Mouse (Mus musculus): ENCODE data around the gene 3300002I08Rik. TPM values are rescaled to one million over a fixed set of nuclear protein-coding genes. Genes with fewer than 3 reads are reported as not detected.
"Not testable (repeated sequence)": the region's sequence is repeated elsewhere in the genome, so short reads cannot be mapped to it uniquely, and the experiment has no call there.

The 3300002I08Rik gene
- total RNA-seq (2014; rRNA removed) (6.8 and 13.5 TPM in 2 replicates), polyA plus RNA-seq (2015; fragmentation: Nextera tagmentation; extraction: Ambion mirVana) (12.3 and 13.0 TPM in 2 replicates)

- H3K4me2 ChIP-seq (ENCODE audit: low read depth, low read length), result peak within 1 kb of the TSS; percentile 54
- peak within 1 kb of the TSS; percentile 65 for H3K9ac ChIP-seq (replicated peaks; ENCODE audit: low read length)
- peak; percentile 98 for ATAC-seq
- H3K4me1 ChIP-seq (ENCODE audit: insufficient read depth, low read length); H3K27me3 ChIP-seq (ENCODE audit: insufficient read depth, low read length); H3K36me3 ChIP-seq (ENCODE audit: insufficient read depth, low read length); H3K9me3 ChIP-seq (ENCODE audit: low read length): not testable (repeated sequence)
- peak; percentile 91 for DNase-seq (ENCODE audit: low spot score)
- peak within 1 kb of the TSS; percentile 90 for H3K27ac ChIP-seq
- WGBS, result 1% methylated on average over 16 of the region's 17 CpGs
- H3K4me3 ChIP-seq (ENCODE audit: low read length), result peak within 1 kb of the TSS; percentile 57
Observed at GRCm38 (mm10) chr2:150362113-150362877, at the start of gene 3300002I08Rik. Gene 3300002I08Rik (minus strand): TSS chr2:150362765.

GRCm38 (mm10) chr2:150412146-150412545, 49.6 kb upstream of the 3300002I08Rik start:
- not testable (repeated sequence) for H3K4me1 ChIP-seq (ENCODE audit: insufficient read depth, low read length); H3K27me3 ChIP-seq (ENCODE audit: insufficient read depth, low read length); H3K4me2 ChIP-seq (ENCODE audit: low read depth, low read length); H3K9ac ChIP-seq (replicated peaks; ENCODE audit: low read length); H3K36me3 ChIP-seq (ENCODE audit: insufficient read depth, low read length); DNase-seq (ENCODE audit: low spot score); H3K4me3 ChIP-seq (ENCODE audit: low read length); H3K27ac ChIP-seq; ATAC-seq
- WGBS, result 95% methylated on average over 17 of the region's 17 CpGs
- H3K9me3 ChIP-seq (ENCODE audit: low read length), result peaks cover 16% of the 10 kb centered on the region; the same call in 1 of the 2 replicates

- no peak overlapping the region for H3K4me2 ChIP-seq (ENCODE audit: low read depth, low read length)
- no peak for ATAC-seq
- H3K4me3 ChIP-seq (ENCODE audit: low read length), result no peak overlapping the region
- no peak overlapping the region for H3K9ac ChIP-seq (replicated peaks; ENCODE audit: low read length)
- H3K36me3 ChIP-seq (ENCODE audit: insufficient read depth, low read length), result no peaks in the 10 kb centered on the region
- no peaks in the 10 kb centered on the region for H3K27me3 ChIP-seq (ENCODE audit: insufficient read depth, low read length)
- H3K27ac ChIP-seq, result no peak overlapping the region
- DNase-seq (ENCODE audit: low spot score), result no peak
- TF ChIP-seq CTCF (IDR thresholded peaks at IDR 0.05; ENCODE audit: low read depth), result no peak
- no peaks in the 10 kb centered on the region for H3K9me3 ChIP-seq (ENCODE audit: low read length)
- WGBS, result 88% methylated on average over 1 of the region's 1 CpGs
- H3K4me1 ChIP-seq (ENCODE audit: insufficient read depth, low read length), result no peaks in the 10 kb centered on the region
Observed at GRCm38 (mm10) chr2:150390198-150390597, 27.6 kb upstream of the 3300002I08Rik start.

GRCm38 (mm10) chr2:150385553-150386106, 23.1 kb upstream of the 3300002I08Rik start:
- H3K27me3 ChIP-seq (ENCODE audit: insufficient read depth, low read length); H3K4me3 ChIP-seq (ENCODE audit: low read length); DNase-seq (ENCODE audit: low spot score); ATAC-seq; H3K4me1 ChIP-seq (ENCODE audit: insufficient read depth, low read length); H3K36me3 ChIP-seq (ENCODE audit: insufficient read depth, low read length); H3K9me3 ChIP-seq (ENCODE audit: low read length); H3K4me2 ChIP-seq (ENCODE audit: low read depth, low read length); H3K27ac ChIP-seq; H3K9ac ChIP-seq (replicated peaks; ENCODE audit: low read length): not testable (repeated sequence)
- 96% methylated on average over 18 of the region's 19 CpGs for WGBS

GRCm38 (mm10) chr2:150362878-150363229, 289 bp upstream of the 3300002I08Rik start:
- no peaks in the 10 kb centered on the region for H3K4me1 ChIP-seq (ENCODE audit: insufficient read depth, low read length)
- peak overlapping the region; percentile 65; the same call in 1 of the 2 replicates for H3K9ac ChIP-seq (replicated peaks; ENCODE audit: low read length)
- TF ChIP-seq CTCF (IDR thresholded peaks at IDR 0.05; ENCODE audit: low read depth), result no peak
- DNase-seq (ENCODE audit: low spot score), result no peak
- H3K27ac ChIP-seq, result peak overlapping the region; percentile 90
- ATAC-seq, result no peak
- H3K4me2 ChIP-seq (ENCODE audit: low read depth, low read length), result peak overlapping the region; percentile 54
- H3K9me3 ChIP-seq (ENCODE audit: low read length), result no peaks in the 10 kb centered on the region
- 16% methylated on average over 4 of the region's 4 CpGs for WGBS
- H3K27me3 ChIP-seq (ENCODE audit: insufficient read depth, low read length), result no peaks in the 10 kb centered on the region
- no peaks in the 10 kb centered on the region for H3K36me3 ChIP-seq (ENCODE audit: insufficient read depth, low read length)
- H3K4me3 ChIP-seq (ENCODE audit: low read length), result peak overlapping the region; percentile 57

GRCm38 (mm10) chr2:150357136-150357535, 5.4 kb downstream of the 3300002I08Rik start:
- not testable (repeated sequence) for H3K4me1 ChIP-seq (ENCODE audit: insufficient read depth, low read length); H3K9ac ChIP-seq (replicated peaks; ENCODE audit: low read length); ATAC-seq; H3K9me3 ChIP-seq (ENCODE audit: low read length); H3K4me2 ChIP-seq (ENCODE audit: low read depth, low read length); H3K36me3 ChIP-seq (ENCODE audit: insufficient read depth, low read length); DNase-seq (ENCODE audit: low spot score); H3K4me3 ChIP-seq (ENCODE audit: low read length); H3K27ac ChIP-seq; H3K27me3 ChIP-seq (ENCODE audit: insufficient read depth, low read length)

- TF ChIP-seq CTCF (IDR thresholded peaks at IDR 0.05; ENCODE audit: low read depth), result no peak
- peaks cover 28% of the 10 kb centered on the region for H3K9me3 ChIP-seq (ENCODE audit: low read length)
- ATAC-seq (no peak), DNase-seq (ENCODE audit: low spot score) (no peak)
- no peak within 1 kb of the TSS for H3K27ac ChIP-seq
- H3K36me3 ChIP-seq (ENCODE audit: insufficient read depth, low read length), result no peaks in the 10 kb centered on the region; the same call in 1 of the 2 replicates
- no peak within 1 kb of the TSS for H3K4me2 ChIP-seq (ENCODE audit: low read depth, low read length)
- no peak within 1 kb of the TSS for H3K4me3 ChIP-seq (ENCODE audit: low read length)
- 94% methylated on average over 5 of the region's 5 CpGs for WGBS
- H3K9ac ChIP-seq (replicated peaks; ENCODE audit: low read length), result no peak within 1 kb of the TSS
- H3K4me1 ChIP-seq (ENCODE audit: insufficient read depth, low read length), result no peaks in the 10 kb centered on the region
- H3K27me3 ChIP-seq (ENCODE audit: insufficient read depth, low read length), result no peaks in the 10 kb centered on the region
Observed at GRCm38 (mm10) chr2:150323402-150323801, 39.2 kb downstream of the 3300002I08Rik start, which contains the start of gene Gm10130. Gene Gm10130 (plus strand): TSS chr2:150323702.

All from hindbrain, postnatal 0 days (tissue).